Comparison of ENCODE assay signal across 10 mouse cellular contexts in genomic region chr11:4593491-4593848, GRCm38 (mm10). TPM values are rescaled to one million over a fixed set of nuclear protein-coding genes. Genes with fewer than 3 reads are reported as not detected.
DNase-seq lines count a peak whose midpoint lies in the region; ATAC-seq and TF ChIP-seq lines count a peak whose summit lies in the region.
"Had no signal": no experiment of that assay in that cellular context is flagged by ENCODE, and none has a peak within 500 bp of the region (broad histone marks: within the 10 kb centered on the region; RNA-seq: fewer than 3 reads in every experiment).

No protein-coding gene starts in this region.

- no peak for TF ChIP-seq POLR2A in heart, adult 2 months (IDR thresholded peaks at IDR 0.05; ENCODE audit: insufficient read depth, low read depth, low read length)

- TF ChIP-seq EP300 in heart, adult 2 months (IDR thresholded peaks at IDR 0.05; ENCODE audit: insufficient read depth, low read depth, low read length): no peak
- no peak for TF ChIP-seq EP300 in liver, embryonic 14.5 days (IDR thresholded peaks at IDR 0.05; ENCODE audit: low read depth)

- H3ac ChIP-seq in C2C12 (ENCODE audit: control insufficient read depth, insufficient read length, low read depth): no peak overlapping the region

- peaks cover 18% of the 10 kb centered on the region for H3K36me3 ChIP-seq in heart, adult 2 months (ENCODE audit: control insufficient read depth, insufficient read depth, low read length)
- no peaks in the 10 kb centered on the region for H3K36me3 ChIP-seq in C2C12 (ENCODE audit: control insufficient read depth, insufficient read depth)
- H3K36me3 ChIP-seq in forebrain, embryonic 12.5 days (replicated peaks): 0 out of 2 replicates have a peak, but pooled peaks cover 3% of the 10 kb centered on the region
- H3K36me3 ChIP-seq in liver, embryonic 14.5 days (replicated peaks; ENCODE audit: control insufficient read depth, insufficient read depth, low read depth): no peaks in the 10 kb centered on the region; the same call in 1 of the 2 replicates

- H3K79me3 ChIP-seq in C2C12 (ENCODE audit: low read depth): peaks cover 49% of the 10 kb centered on the region

- H3K79me2 ChIP-seq in heart, adult 2 months (replicated peaks; ENCODE audit: control insufficient read depth, insufficient read depth, low read length): peaks cover 4% of the 10 kb centered on the region; the same call in 1 of the 2 replicates
- peaks cover 60% of the 10 kb centered on the region for H3K79me2 ChIP-seq in C2C12 (ENCODE audit: control insufficient read depth, insufficient read depth)

- H3K27ac ChIP-seq in heart, adult 2 months: peak overlapping the region; percentile 98
- no peak overlapping the region for H3K27ac ChIP-seq in forebrain, embryonic 12.5 days
- H3K27ac ChIP-seq in liver, embryonic 14.5 days: peak overlapping the region; percentile 80

- H3K27me3 ChIP-seq in heart, adult 2 months (ENCODE audit: control insufficient read depth, insufficient read depth, low read length): no peaks in the 10 kb centered on the region
- H3K27me3 ChIP-seq in C2C12 (ENCODE audit: control insufficient read depth, insufficient read depth, insufficient read length): no peaks in the 10 kb centered on the region
- H3K27me3 ChIP-seq in forebrain, embryonic 12.5 days: no peaks in the 10 kb centered on the region
- no peaks in the 10 kb centered on the region for H3K27me3 ChIP-seq in liver, embryonic 14.5 days (ENCODE audit: control insufficient read depth, insufficient read depth, low read length)

- no peak for TF ChIP-seq CTCF in heart, adult 2 months (IDR thresholded peaks at IDR 0.05)
- no peak for TF ChIP-seq CTCF in C2C12 (IDR thresholded peaks at IDR 0.05; ENCODE audit: control insufficient read depth, insufficient read depth, insufficient read length)
- no peak for TF ChIP-seq CTCF in liver, embryonic 14.5 days (IDR thresholded peaks at IDR 0.05; ENCODE audit: low read depth)

- no peak for DNase-seq in heart, adult 2 months
- no peak for DNase-seq in heart, postnatal 10 days
- no peak for DNase-seq in liver, embryonic 14.5 days (ENCODE audit: low read depth in 3 of 3, low spot score in 3 of 3)
- DNase-seq in B cell, adult 2 months: no peak
- DNase-seq in spleen, postnatal 10 days (ENCODE audit: low spot score in 2 of 2): no peak
- DNase-seq in gastrocnemius, adult 18-20 months (ENCODE audit: low spot score): no peak
- DNase-seq: gastrocnemius, postnatal 14 days; retina, postnatal 1 day had no signal

- peak overlapping the region; percentile 47; the same call in 1 of the 2 replicates for H3K9ac ChIP-seq in heart, adult 2 months (ENCODE audit: low read depth, low read length)
- peak overlapping the region; percentile 98; the same call in 1 of the 2 replicates for H3K9ac ChIP-seq in forebrain, embryonic 12.5 days
- H3K9ac ChIP-seq in liver, embryonic 14.5 days (replicated peaks): peak overlapping the region; percentile 100

- ATAC-seq in forebrain, embryonic 12.5 days (ENCODE audit: low FRiP score): no peak
- ATAC-seq in liver, embryonic 14.5 days (ENCODE audit: insufficient read depth): no peak

- H3K4me2 ChIP-seq in forebrain, embryonic 12.5 days: peak overlapping the region; percentile 61
- H3K4me2 ChIP-seq in liver, embryonic 14.5 days (ENCODE audit: low read depth): peak overlapping the region; percentile 77

- H3K4me3 ChIP-seq in heart, adult 2 months: peak overlapping the region; percentile 92
- peak overlapping the region; percentile 85 for H3K4me3 ChIP-seq in C2C12 (ENCODE audit: insufficient read depth, poor library complexity, severe bottlenecking)
- peak overlapping the region; percentile 96 for H3K4me3 ChIP-seq in forebrain, embryonic 12.5 days (replicated peaks)
- H3K4me3 ChIP-seq in liver, embryonic 14.5 days (ENCODE audit: insufficient read depth in 1 of 2, low read depth in 2 of 2, low read length in 2 of 2): peak overlapping the region; percentile 89 to 95

- H3K4me1 ChIP-seq in heart, adult 2 months (ENCODE audit: control insufficient read depth, insufficient read depth, low read length): peaks cover 15% of the 10 kb centered on the region
- peaks cover 13% of the 10 kb centered on the region for H3K4me1 ChIP-seq in forebrain, embryonic 12.5 days
- H3K4me1 ChIP-seq in liver, embryonic 14.5 days (replicated peaks; ENCODE audit: control insufficient read depth in 2 of 2, insufficient read depth in 2 of 2, low read length in 1 of 2): peaks cover 20% of the 10 kb centered on the region in 2 experiments

- 8% methylated on average over 5 of the region's 5 CpGs for WGBS in heart, adult 2 months
- WGBS in forebrain, embryonic 12.5 days: 38% methylated on average over 5 of the region's 5 CpGs
- WGBS in liver, embryonic 14.5 days (ENCODE audit: insufficient replicate concordance): 16% methylated on average over 5 of the region's 5 CpGs

- no peaks in the 10 kb centered on the region for H3K9me3 ChIP-seq in forebrain, embryonic 12.5 days
- H3K9me3 ChIP-seq in liver, embryonic 14.5 days (ENCODE audit: control insufficient read depth, low read length): no peaks in the 10 kb centered on the region

- intact Hi-C loops in heart, adult 2 months (cut with DNase I): loop anchor here (5.0 kb wide), 2 partner anchors 61 to 109 kb away; partner anchors contain the start of genes Uqcr10 and Zmat5
- intact Hi-C loops in heart, postnatal 10 days (cut with DNase I): no loop called here

TF ChIP-seq in C2C12, 6 proteins besides CTCF, POLR2A, EP300 and RAD21:
- TF ChIP-seq FOSL1 (IDR thresholded peaks at IDR 0.05; ENCODE audit: insufficient read depth, low read length, poor library complexity, severe bottlenecking) (no peak), MYOD1 (IDR thresholded peaks at IDR 0.05; ENCODE audit: control insufficient read depth, insufficient read length, low read depth) (no peak), MAX (IDR thresholded peaks at IDR 0.05) (no peak), USF1 (IDR thresholded peaks at IDR 0.05; ENCODE audit: low read depth) (no peak), CEBPB (IDR thresholded peaks at IDR 0.05; ENCODE audit: low read depth) (no peak), MYOG (IDR thresholded peaks at IDR 0.05; ENCODE audit: control insufficient read depth, extremely low read depth, insufficient read length) (no peak)

RNA-seq across cellular contexts. Expression of gene Mtmr3, which starts 1.2 kb away (rescaled TPM):
- 10 to 100 TPM; 43.9 to 50.8 TPM for total RNA-seq in heart, adult 2 months (2021)
- 24.4 and 37.5 TPM in 2 replicates for polyA plus RNA-seq in heart, adult 2 months (2012; rRNA removed)
- 10 to 100 TPM; 56.9 to 59.9 TPM for total RNA-seq in heart, postnatal 10 days (2021)
- 13.8 TPM for polyA plus RNA-seq in C2C12 (2012; fragmentation: generic; extraction: Trizol)
- 46.5 and 50.1 TPM in 2 replicates for polyA plus RNA-seq in forebrain, embryonic 12.5 days (2016; fragmentation: Nextera tagmentation; extraction: Ambion mirVana)
- 18.0 and 20.3 TPM in 2 replicates for polyA plus RNA-seq in liver, embryonic 14.5 days (2012; rRNA removed)
- polyA plus RNA-seq in liver, embryonic 14.5 days (2014; fragmentation: Nextera tagmentation; extraction: Ambion mirVana): 24.3 and 27.2 TPM in 2 replicates
- 10 to 100 TPM; 45.1 to 51.2 TPM for total RNA-seq in gastrocnemius, adult 18-20 months (2021)

RNA-seq across cellular contexts. Expression of gene Gm11032, which starts 26.4 kb away (rescaled TPM):
- total RNA-seq in heart, adult 2 months (2021): not detected
- not detected in 2 replicates for polyA plus RNA-seq in heart, adult 2 months (2012; rRNA removed)
- not detected for total RNA-seq in heart, postnatal 10 days (2021)
- not detected for polyA plus RNA-seq in C2C12 (2012; fragmentation: generic; extraction: Trizol)
- polyA plus RNA-seq in forebrain, embryonic 12.5 days (2016; fragmentation: Nextera tagmentation; extraction: Ambion mirVana): not detected in 2 replicates
- polyA plus RNA-seq in liver, embryonic 14.5 days (2012; rRNA removed): not detected in 2 replicates
- polyA plus RNA-seq in liver, embryonic 14.5 days (2014; fragmentation: Nextera tagmentation; extraction: Ambion mirVana): not detected in 2 replicates
- total RNA-seq in gastrocnemius, adult 18-20 months (2021): not detected
- total RNA-seq: gastrocnemius, postnatal 14 days had no signal

RNA-seq across cellular contexts. Expression of gene Ascc2, which starts 44.1 kb away (rescaled TPM):
- 10 to 100 TPM; 14.1 to 14.5 TPM for total RNA-seq in heart, adult 2 months (2021)
- polyA plus RNA-seq in heart, adult 2 months (2012; rRNA removed): 9.7 and 12.6 TPM in 2 replicates
- total RNA-seq in heart, postnatal 10 days (2021): 10 to 100 TPM; 15.2 to 16.4 TPM
- 22.6 TPM for polyA plus RNA-seq in C2C12 (2012; fragmentation: generic; extraction: Trizol)
- 32.6 TPM in 2 replicates for polyA plus RNA-seq in forebrain, embryonic 12.5 days (2016; fragmentation: Nextera tagmentation; extraction: Ambion mirVana)
- 7.8 and 10.0 TPM in 2 replicates for polyA plus RNA-seq in liver, embryonic 14.5 days (2012; rRNA removed)
- 15.0 and 17.3 TPM in 2 replicates for polyA plus RNA-seq in liver, embryonic 14.5 days (2014; fragmentation: Nextera tagmentation; extraction: Ambion mirVana)
- total RNA-seq in gastrocnemius, adult 18-20 months (2021): 10 to 100 TPM; 15.7 to 16.5 TPM

Comparison
In these comparisons a context has a peak if more than half of its experiments do, and no peak if none do; other contexts are left out.
1. H3K9ac ChIP-seq: peak in every context shown above with its lines; median percentile 100 in liver, embryonic 14.5 days; 98 in forebrain, embryonic 12.5 days; 47 in heart, adult 2 months.